Mouse (Mus musculus) midbrain, embryonic 16.5 days (tissue): Measurements from ENCODE around the gene Defb26. TPM values are rescaled to one million over a fixed set of nuclear protein-coding genes. Genes with fewer than 3 reads are reported as not detected.

Experiments
- ATAC-seq: fragments of 200-750 bp; cut with Nextera tagmentation; 2 replicates; pipeline ENCODE4 v1.8.0; 2017; ENCODE audit warnings: moderate TSS enrichment
- H3K27ac ChIP-seq: fragments of 300-500 bp; sonication (generic); 2 replicates; pipeline ENCODE4 v1.5.1; 2014; ENCODE audit warnings: mild to moderate bottlenecking, low read length, mixed read lengths
- H3K27me3 ChIP-seq: fragments of 300-500 bp; sonication (generic); 2 replicates; pipeline ENCODE4 v1.6.1; 2014; ENCODE audit warnings: low read depth, low read length, mixed read lengths; ENCODE audit not compliant: control insufficient read depth, insufficient read depth
- H3K36me3 ChIP-seq: fragments of 300-500 bp; sonication (generic); 2 replicates; pipeline ENCODE4 v1.6.1; 2014; ENCODE audit warnings: mild to moderate bottlenecking, low read length, moderate library complexity, mixed read lengths; ENCODE audit not compliant: control insufficient read depth, insufficient read depth
- H3K4me1 ChIP-seq: fragments of 300-500 bp; sonication (generic); 2 replicates; pipeline ENCODE4 v1.6.1; 2014; ENCODE audit warnings: mild to moderate bottlenecking, low read length, mixed read lengths; ENCODE audit not compliant: control insufficient read depth, insufficient read depth
- H3K4me2 ChIP-seq: fragments of 300-500 bp; sonication (generic); 2 replicates; pipeline ENCODE4 v1.6.1; 2014; ENCODE audit warnings: mild to moderate bottlenecking, low read length, mixed read lengths
- H3K4me3 ChIP-seq: fragments of 300-500 bp; sonication (generic); 2 replicates; pipeline ENCODE4 v1.5.1; 2014; ENCODE audit warnings: low read depth, mild to moderate bottlenecking, low read length, moderate library complexity, mixed read lengths
- H3K9ac ChIP-seq: fragments of 300-500 bp; sonication (generic); 2 replicates; pipeline ENCODE4 v1.6.1; 2014; ENCODE audit warnings: low read depth, low read length, mixed read lengths
- H3K9me3 ChIP-seq: fragments of 300-500 bp; sonication (generic); replicated peaks from 2 replicates; pipeline ENCODE4 v1.6.1; 2014; ENCODE audit warnings: mild to moderate bottlenecking, low read length, mixed read lengths; ENCODE audit not compliant: control insufficient read depth, poor library complexity, severe bottlenecking
- WGBS: fragments of 180-500 bp; shearing (Covaris S2); extraction: QIAGEN DNeasy Blood & Tissue Kit; methylation state at CpG from one replicate; pipeline ENCODE4 v1.1.7; 2014; 5-methylcytosine and 5-hydroxymethylcytosine counted together
- polyA plus RNA-seq: library from polyadenylated mRNA; unstranded; fragments of >200 nt; fragmentation: Nextera tagmentation; extraction: Ambion mirVana; gene quantifications from 2 replicates; pipeline ENCODE4 v1.2.1, GENCODE M21; 2015

The Defb26 gene
- polyA plus RNA-seq, 1 experiment from 2014 or later = not detected

DNA sequence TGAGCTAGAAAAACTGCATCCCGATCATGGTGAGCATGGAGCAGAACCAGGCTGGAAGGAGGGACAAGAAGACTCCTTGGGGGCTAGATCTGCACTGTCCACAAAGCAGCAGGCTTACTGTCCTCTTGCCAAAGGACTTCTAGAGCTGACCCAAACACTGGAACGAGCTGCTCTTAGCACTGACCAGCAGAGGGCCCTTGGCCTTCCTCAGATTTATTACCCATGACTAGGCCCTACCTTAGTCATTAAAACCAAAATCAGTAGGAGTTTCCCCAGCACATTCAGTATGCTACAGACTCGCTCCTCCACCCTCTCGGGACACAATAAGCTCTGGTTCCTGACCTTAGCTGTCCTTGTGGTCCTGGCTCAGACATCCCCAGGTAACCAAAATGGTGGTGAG, 6.5 kb upstream of the Defb26 start, which contains the start of gene Defb28:
TSS of gene Defb28 (plus strand) at position 275 of the 400 bp plus-strand sequence.
- H3K27ac ChIP-seq = no peak within 1 kb of the TSS
- no peak within 1 kb of the TSS for H3K4me3 ChIP-seq
- 67% methylated on average over 4 of the region's 4 CpGs for WGBS
- no peaks in the 10 kb centered on the region for H3K9me3 ChIP-seq
- H3K4me1 ChIP-seq = no peaks in the 10 kb centered on the region
- no peak for ATAC-seq
- no peak within 1 kb of the TSS for H3K4me2 ChIP-seq
- no peaks in the 10 kb centered on the region for H3K36me3 ChIP-seq
- H3K27me3 ChIP-seq = no peaks in the 10 kb centered on the region
- H3K9ac ChIP-seq = no peak within 1 kb of the TSS

DNA sequence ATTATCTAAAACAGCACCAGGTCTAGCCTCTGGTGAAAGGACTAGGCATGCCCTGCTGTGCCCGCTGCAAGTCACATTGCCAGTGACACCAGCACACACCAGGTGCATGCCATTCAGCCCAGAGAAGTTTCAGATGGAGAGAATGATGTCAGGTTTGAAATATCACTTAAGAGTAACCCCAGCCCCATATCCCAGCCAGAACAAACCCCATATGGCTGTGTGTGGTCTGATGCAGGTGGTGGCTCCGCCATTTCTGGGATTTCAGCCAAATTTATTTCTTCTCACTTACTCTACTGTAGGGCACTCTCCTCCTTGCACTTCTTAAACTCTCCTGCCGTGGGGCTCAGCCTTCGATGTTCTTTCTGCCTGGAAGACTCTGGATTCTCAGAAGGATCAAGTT, 4.6 kb upstream of the Defb26 start:
- WGBS = 79% methylated on average over 4 of the region's 4 CpGs
- ATAC-seq = no peak

GRCm38 (mm10) chr2:152503950-152504349, 7.5 kb downstream of the Defb26 start:
- no peak overlapping the region for H3K27ac ChIP-seq
- ATAC-seq = no peak
- no peak overlapping the region for H3K4me3 ChIP-seq
- H3K9me3 ChIP-seq = no peaks in the 10 kb centered on the region
- no peaks in the 10 kb centered on the region for H3K36me3 ChIP-seq
- H3K4me1 ChIP-seq = no peaks in the 10 kb centered on the region
- no peaks in the 10 kb centered on the region for H3K27me3 ChIP-seq
- H3K9ac ChIP-seq = no peak overlapping the region
- WGBS = 88% methylated on average over 2 of the region's 2 CpGs
- no peak overlapping the region for H3K4me2 ChIP-seq

More for the DNA sequence above, 4.6 kb upstream of the Defb26 start:
- no peaks in the 10 kb centered on the region for H3K4me1 ChIP-seq
- H3K36me3 ChIP-seq = no peaks in the 10 kb centered on the region
- no peak overlapping the region for H3K4me3 ChIP-seq
- H3K9me3 ChIP-seq = no peaks in the 10 kb centered on the region
- no peak overlapping the region for H3K4me2 ChIP-seq
- H3K27ac ChIP-seq = no peak overlapping the region
- H3K9ac ChIP-seq = no peak overlapping the region
- no peaks in the 10 kb centered on the region for H3K27me3 ChIP-seq

GRCm38 (mm10) chr2:152500863-152501229, 10.6 kb downstream of the Defb26 start:
- Histone ChIP-seq H3K36me3 (no peaks in the 10 kb centered on the region), H3K9ac (no peak overlapping the region), H3K27me3 (no peaks in the 10 kb centered on the region), H3K4me1 (no peaks in the 10 kb centered on the region), H3K9me3 (no peaks in the 10 kb centered on the region), H3K27ac (no peak overlapping the region), H3K4me3 (no peak overlapping the region), H3K4me2 (no peak overlapping the region)
- no peak for ATAC-seq
- WGBS = 82% methylated on average over 6 of the region's 6 CpGs

GRCm38 (mm10) chr2:152500204-152500862, 11.2 kb downstream of the Defb26 start:
- Histone ChIP-seq H3K27me3 (no peaks in the 10 kb centered on the region), H3K9me3 (no peaks in the 10 kb centered on the region), H3K4me2 (no peak overlapping the region), H3K27ac (no peak overlapping the region), H3K36me3 (no peaks in the 10 kb centered on the region), H3K9ac (no peak overlapping the region), H3K4me3 (no peak overlapping the region), H3K4me1 (no peaks in the 10 kb centered on the region)
- no peak for ATAC-seq
- 81% methylated on average over 7 of the region's 7 CpGs for WGBS

DNA sequence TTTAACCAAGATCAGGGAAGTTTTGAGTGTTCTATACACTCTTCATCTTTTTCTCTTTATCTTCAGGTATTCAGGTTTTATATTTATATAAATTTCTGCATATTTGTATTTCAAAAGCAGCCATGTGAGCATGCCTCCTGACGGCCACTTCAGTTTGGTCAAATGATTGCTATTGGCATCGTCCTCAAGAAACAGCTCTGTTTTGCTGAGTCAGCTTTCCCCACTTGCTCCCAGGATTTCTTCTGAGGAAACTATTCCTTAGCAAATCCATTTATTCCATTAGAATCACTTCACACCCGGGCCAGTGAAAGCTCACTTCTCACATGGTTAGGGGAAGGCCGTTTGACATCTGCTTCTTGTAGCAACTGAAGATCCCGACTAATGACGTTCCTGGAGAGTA, 13.5 kb downstream of the Defb26 start:
- Histone ChIP-seq H3K27ac (no peak overlapping the region), H3K27me3 (no peaks in the 10 kb centered on the region), H3K4me2 (no peak overlapping the region), H3K9me3 (no peaks in the 10 kb centered on the region), H3K4me1 (no peaks in the 10 kb centered on the region), H3K36me3 (no peaks in the 10 kb centered on the region), H3K4me3 (no peak overlapping the region), H3K9ac (no peak overlapping the region)
- no peak for ATAC-seq
- 84% methylated on average over 6 of the region's 6 CpGs for WGBS

DNA sequence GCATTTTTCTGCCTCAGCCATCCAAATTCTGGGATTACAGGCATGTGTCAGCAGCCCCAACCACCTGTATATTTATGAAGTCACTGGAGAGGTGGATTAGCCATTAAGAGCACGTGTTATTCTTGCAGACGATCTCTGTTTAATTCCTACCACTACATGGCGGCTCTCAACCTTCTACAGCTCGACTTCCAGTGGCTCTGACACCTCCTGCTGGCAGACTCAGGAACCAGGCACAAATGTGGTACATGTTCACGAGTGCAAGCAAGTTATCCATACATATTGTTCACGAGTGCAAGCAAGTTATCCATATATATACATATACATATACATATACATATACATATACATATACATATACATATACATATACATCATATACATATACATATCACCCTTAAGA, 18.3 kb downstream of the Defb26 start:
- Histone ChIP-seq H3K27me3 (no peaks in the 10 kb centered on the region), H3K4me1 (no peaks in the 10 kb centered on the region), H3K36me3 (no peaks in the 10 kb centered on the region), H3K4me3 (no peak overlapping the region), H3K9ac (no peak overlapping the region), H3K9me3 (no peaks in the 10 kb centered on the region), H3K4me2 (no peak overlapping the region), H3K27ac (no peak overlapping the region)
- ATAC-seq = no peak
- 77% methylated on average over 6 of the region's 6 CpGs for WGBS

DNA sequence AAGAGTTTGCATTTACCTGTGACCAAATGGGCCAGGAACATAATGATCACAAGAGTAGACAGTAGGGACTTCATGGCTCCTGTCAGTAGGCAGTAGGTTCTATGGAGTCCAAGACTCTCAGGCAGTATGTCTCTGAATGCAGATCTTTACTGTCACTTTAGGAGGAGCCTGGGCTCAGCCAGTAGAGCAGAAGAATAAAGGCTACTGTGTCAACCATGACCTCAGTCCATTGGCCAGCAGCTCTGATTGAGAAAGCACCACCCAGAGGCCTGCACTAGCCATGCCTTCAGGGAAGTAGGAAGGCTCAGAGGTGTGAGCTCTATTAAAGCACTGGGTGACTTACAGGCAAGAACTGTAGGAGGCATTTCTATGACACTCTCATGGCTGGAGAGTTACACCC, 21.5 kb downstream of the Defb26 start, which contains the start of gene Defb22:
TSS of gene Defb22 (minus strand) at position 101 of the 400 bp plus-strand sequence.
- no peaks in the 10 kb centered on the region for H3K27me3 ChIP-seq
- ATAC-seq = no peak
- no peaks in the 10 kb centered on the region for H3K4me1 ChIP-seq
- H3K36me3 ChIP-seq = no peaks in the 10 kb centered on the region
- no peak within 1 kb of the TSS for H3K4me2 ChIP-seq
- H3K9ac ChIP-seq = no peak within 1 kb of the TSS
- H3K27ac ChIP-seq = no peak within 1 kb of the TSS
- no peak within 1 kb of the TSS for H3K4me3 ChIP-seq
- H3K9me3 ChIP-seq = no peaks in the 10 kb centered on the region

DNA sequence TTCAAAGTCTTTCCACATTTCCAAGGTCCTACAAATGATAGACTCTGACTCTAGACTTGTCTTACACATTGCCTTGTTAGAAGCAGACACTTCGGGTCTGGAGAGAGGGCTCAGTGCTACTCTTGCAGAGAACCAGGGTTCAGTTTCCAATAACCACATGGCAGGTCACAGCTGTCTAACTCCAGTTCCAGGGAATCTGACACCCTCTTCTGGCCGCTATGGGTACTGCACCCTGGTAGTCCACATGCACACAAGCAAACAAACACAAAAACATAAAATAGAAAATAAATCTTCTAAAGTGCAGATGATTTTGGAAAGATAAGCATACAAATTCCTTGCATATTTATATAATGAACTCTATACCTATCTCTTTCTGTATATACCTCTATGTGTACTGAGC, 24.5 kb downstream of the Defb26 start:
- Histone ChIP-seq H3K27ac (no peak overlapping the region), H3K27me3 (no peaks in the 10 kb centered on the region), H3K36me3 (no peaks in the 10 kb centered on the region), H3K9ac (no peak overlapping the region), H3K9me3 (no peaks in the 10 kb centered on the region), H3K4me2 (no peak overlapping the region), H3K4me1 (no peaks in the 10 kb centered on the region), H3K4me3 (no peak overlapping the region)
- 64% methylated on average over 2 of the region's 2 CpGs for WGBS
- ATAC-seq = no peak
